In the genomic region with DNA sequence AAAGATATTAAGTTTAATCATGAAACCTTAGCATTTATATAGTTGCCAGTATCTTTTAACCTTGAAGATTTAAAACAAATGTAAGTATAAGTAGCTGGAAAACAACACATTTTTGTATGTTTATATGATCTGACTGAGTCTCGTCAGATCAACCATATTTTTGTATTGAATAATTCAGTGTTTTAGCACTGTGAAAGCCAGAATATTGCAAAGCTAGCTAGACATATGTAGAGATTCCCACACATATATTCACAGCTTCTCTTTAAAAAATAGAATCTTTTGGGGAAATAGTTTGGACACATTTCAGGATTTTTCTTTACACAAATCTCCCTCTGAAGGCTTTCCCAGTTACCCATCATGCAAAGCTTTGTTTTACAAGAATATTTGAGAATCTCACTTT, we compare ENCODE assay signal across 28 mouse cellular contexts.
DNase-seq lines count a peak whose midpoint lies in the region; ATAC-seq lines count a peak whose summit lies in the region.
"Had no signal": no experiment of that assay in that cellular context is flagged by ENCODE, and none has a peak within 500 bp of the region (broad histone marks: within the 10 kb centered on the region; RNA-seq: fewer than 3 reads in every experiment).

No protein-coding gene starts in this region.

- H3K36me3 ChIP-seq in forebrain, embryonic 14.5 days (ENCODE audit: control insufficient read depth, insufficient read depth, low read length), result no peaks in the 10 kb centered on the region
- no peaks in the 10 kb centered on the region for H3K36me3 ChIP-seq in forebrain, embryonic 12.5 days (replicated peaks)
- H3K36me3 ChIP-seq: embryonic facial prominence, embryonic 10.5 days; embryonic facial prominence, embryonic 13.5 days; heart, embryonic 12.5 days; heart, embryonic 15.5 days; hindbrain, embryonic 10.5 days; hindbrain, embryonic 13.5 days had no signal

- 71% methylated on average over 1 of the region's 1 CpGs for WGBS in forebrain, embryonic 14.5 days
- 88% methylated on average over 1 of the region's 1 CpGs for WGBS in forebrain, embryonic 12.5 days

- H3K9me3 ChIP-seq in forebrain, embryonic 14.5 days (replicated peaks; ENCODE audit: control insufficient read depth, low read length), result no peaks in the 10 kb centered on the region
- H3K9me3 ChIP-seq in forebrain, embryonic 12.5 days, result no peaks in the 10 kb centered on the region
- H3K9me3 ChIP-seq: embryonic facial prominence, embryonic 10.5 days; embryonic facial prominence, embryonic 13.5 days; forebrain, embryonic 13.5 days; heart, embryonic 12.5 days; heart, embryonic 15.5 days; hindbrain, embryonic 10.5 days; hindbrain, embryonic 13.5 days had no signal

- no peak overlapping the region for H3K4me3 ChIP-seq in forebrain, embryonic 14.5 days (ENCODE audit: low read depth, low read length)
- H3K4me3 ChIP-seq in forebrain, embryonic 12.5 days (replicated peaks), result no peak overlapping the region
- H3K4me3 ChIP-seq: embryonic facial prominence, embryonic 10.5 days; embryonic facial prominence, embryonic 13.5 days; erythroblast, embryonic 14.5 days; forebrain, embryonic 13.5 days; heart, embryonic 12.5 days; heart, embryonic 15.5 days; hindbrain, embryonic 10.5 days; hindbrain, embryonic 13.5 days had no signal

- no peak overlapping the region for H3K4me2 ChIP-seq in forebrain, embryonic 14.5 days (ENCODE audit: low read length)
- H3K4me2 ChIP-seq in forebrain, embryonic 12.5 days, result no peak overlapping the region
- H3K4me2 ChIP-seq: embryonic facial prominence, embryonic 13.5 days; forebrain, embryonic 13.5 days; heart, embryonic 12.5 days; heart, embryonic 15.5 days; hindbrain, embryonic 13.5 days had no signal

- H3K27me3 ChIP-seq in forebrain, embryonic 14.5 days (replicated peaks; ENCODE audit: control insufficient read depth, insufficient read depth, low read length), result no peaks in the 10 kb centered on the region
- H3K27me3 ChIP-seq in forebrain, embryonic 12.5 days, result no peaks in the 10 kb centered on the region
- H3K27me3 ChIP-seq: embryonic facial prominence, embryonic 13.5 days; forebrain, embryonic 13.5 days; heart, embryonic 12.5 days; heart, embryonic 15.5 days; hindbrain, embryonic 13.5 days had no signal

- H3K4me1 ChIP-seq in forebrain, embryonic 14.5 days (ENCODE audit: control insufficient read depth, insufficient read depth, low read length), result no peaks in the 10 kb centered on the region
- H3K4me1 ChIP-seq in forebrain, embryonic 12.5 days, result no peaks in the 10 kb centered on the region
- H3K4me1 ChIP-seq: embryonic facial prominence, embryonic 10.5 days; embryonic facial prominence, embryonic 13.5 days; forebrain, embryonic 13.5 days; heart, embryonic 12.5 days; heart, embryonic 15.5 days; hindbrain, embryonic 10.5 days; hindbrain, embryonic 13.5 days had no signal

- no peak overlapping the region for H3K9ac ChIP-seq in forebrain, embryonic 14.5 days (ENCODE audit: low read length)
- H3K9ac ChIP-seq in forebrain, embryonic 12.5 days, result no peak overlapping the region
- H3K9ac ChIP-seq: embryonic facial prominence, embryonic 13.5 days; forebrain, embryonic 13.5 days; heart, embryonic 12.5 days; heart, embryonic 15.5 days; hindbrain, embryonic 13.5 days had no signal

- ATAC-seq in forebrain, embryonic 14.5 days, result no peak
- no peak for ATAC-seq in forebrain, embryonic 12.5 days (ENCODE audit: low FRiP score)
- ATAC-seq: activated CD4-positive, CD25-positive, alpha-beta regulatory T cell, adult 4 months; forebrain, embryonic 13.5 days; hindbrain, embryonic 16.5 days had no signal

- H3K27ac ChIP-seq in forebrain, embryonic 14.5 days (ENCODE audit: low read depth, low read length), result no peak overlapping the region
- no peak overlapping the region for H3K27ac ChIP-seq in forebrain, embryonic 12.5 days
- H3K27ac ChIP-seq: embryonic facial prominence, embryonic 10.5 days; embryonic facial prominence, embryonic 13.5 days; forebrain, embryonic 13.5 days; heart, embryonic 15.5 days; hindbrain, embryonic 10.5 days; hindbrain, embryonic 13.5 days had no signal

- DNase-seq in forebrain, embryonic 14.5 days (ENCODE audit: low spot score), result peak; percentile 8
- peak; percentile 0 for DNase-seq in left cerebral cortex, adult 11 months (ENCODE audit: low spot score)
- no peak for DNase-seq in left cerebral cortex, adult 8-10 months (ENCODE audit: low spot score in 2 of 2)
- peak; percentile 36 for DNase-seq in brain, adult 2 months (ENCODE audit: low read depth, low spot score)
- DNase-seq in telencephalon, adult 2 months (ENCODE audit: low read depth, low spot score), result peak; percentile 39
- DNase-seq in layer of hippocampus, adult 18-20 months (ENCODE audit: low spot score in 2 of 2), result no peak
- DNase-seq: adrenal gland, adult 8-10 months; adrenal gland, postnatal 25 days; cerebellum, adult 11-12 months; cerebellum, adult 8-10 months; cerebellum, postnatal 10 days; cerebellum, postnatal 36 days; embryo, embryonic 11 days; gastrocnemius, postnatal 25 days; heart, adult 18-20 months; heart, postnatal 10 days; heart, postnatal 36 days had no signal

Comparison
In these comparisons a context has a peak if more than half of its experiments do, and no peak if none do; other contexts are left out.
1. DNase-seq: peak in forebrain, embryonic 14.5 days (single experiment), left cerebral cortex, adult 11 months (single experiment), brain, adult 2 months (single experiment) and telencephalon, adult 2 months (single experiment); none in left cerebral cortex, adult 8-10 months (0 of 2) and layer of hippocampus, adult 18-20 months (0 of 2).